Mouse (Mus musculus): Measurements from ENCODE around the gene Xk.
"Not testable (repeated sequence)": the region's sequence is repeated elsewhere in the genome, so short reads cannot be mapped to it uniquely, and the experiment has no call there.

Xk gene

DNA sequence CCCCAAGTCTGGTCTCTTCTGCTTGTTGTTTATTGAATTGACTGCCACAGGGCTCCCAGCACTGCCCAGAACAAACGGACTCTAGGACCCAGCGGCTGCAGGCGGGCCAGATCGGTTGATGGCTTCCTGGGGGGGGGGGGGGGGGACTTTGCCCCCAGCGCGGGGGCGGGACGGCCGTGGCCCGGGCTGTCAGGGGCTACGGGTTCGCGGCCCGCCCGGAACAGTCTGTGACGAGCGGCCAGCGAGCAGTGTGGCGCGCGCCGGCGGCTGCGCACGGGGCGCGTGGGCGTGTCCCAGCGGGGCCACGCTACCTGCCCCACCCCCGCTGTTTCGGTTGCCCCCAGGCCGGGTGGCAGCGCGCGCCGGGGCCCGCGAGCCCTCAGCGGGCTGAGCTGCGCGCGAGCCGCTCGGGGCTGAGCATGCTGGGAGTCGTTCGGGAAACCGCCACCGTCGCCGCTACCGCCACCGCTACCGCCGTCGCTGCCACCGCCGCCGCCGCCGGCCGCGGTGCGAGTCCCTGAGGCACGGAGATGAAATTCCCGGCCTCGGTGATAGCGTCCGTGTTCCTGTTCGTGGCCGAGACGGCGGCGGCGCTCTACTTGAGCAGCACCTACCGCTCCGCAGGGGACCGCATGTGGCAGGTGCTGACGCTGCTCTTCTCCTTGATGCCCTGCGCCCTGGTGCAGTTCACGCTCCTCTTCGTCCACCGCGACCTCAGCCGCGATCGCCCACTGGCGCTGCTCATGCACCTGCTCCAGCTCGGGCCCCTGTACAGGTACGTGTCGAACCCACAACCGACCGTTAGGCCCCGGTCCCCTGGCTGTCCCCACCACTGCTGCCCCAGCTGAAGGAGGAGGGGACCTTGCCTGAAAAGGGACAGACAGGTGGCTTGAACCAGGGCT is at the start of gene Xk:
Gene Xk (plus strand): TSS at position 297 of the 902 bp plus-strand sequence.
- no peak for DNase-seq (ENCODE audit: low spot score)

DNA sequence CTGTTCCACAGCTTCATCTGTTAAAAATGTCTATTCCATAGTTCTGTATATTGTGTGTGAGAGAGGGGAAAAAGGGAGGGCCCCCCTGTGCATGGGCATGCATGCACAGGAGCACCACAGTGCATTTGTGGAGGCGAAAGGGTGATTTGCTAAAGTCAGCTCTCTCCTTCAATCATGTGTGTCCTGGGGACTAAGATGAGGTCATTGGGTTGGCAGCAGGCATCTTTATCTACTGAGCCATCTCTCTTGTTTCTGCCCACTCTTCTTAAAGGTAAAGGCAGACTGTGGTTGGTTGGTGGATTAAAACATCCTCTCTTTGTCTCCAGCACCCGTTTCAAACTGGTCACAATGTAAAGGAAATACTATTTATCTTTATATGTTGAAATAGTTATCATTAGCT is 45.5 kb upstream of the Xk start:
- no peak for DNase-seq (ENCODE audit: low spot score)

DNA sequence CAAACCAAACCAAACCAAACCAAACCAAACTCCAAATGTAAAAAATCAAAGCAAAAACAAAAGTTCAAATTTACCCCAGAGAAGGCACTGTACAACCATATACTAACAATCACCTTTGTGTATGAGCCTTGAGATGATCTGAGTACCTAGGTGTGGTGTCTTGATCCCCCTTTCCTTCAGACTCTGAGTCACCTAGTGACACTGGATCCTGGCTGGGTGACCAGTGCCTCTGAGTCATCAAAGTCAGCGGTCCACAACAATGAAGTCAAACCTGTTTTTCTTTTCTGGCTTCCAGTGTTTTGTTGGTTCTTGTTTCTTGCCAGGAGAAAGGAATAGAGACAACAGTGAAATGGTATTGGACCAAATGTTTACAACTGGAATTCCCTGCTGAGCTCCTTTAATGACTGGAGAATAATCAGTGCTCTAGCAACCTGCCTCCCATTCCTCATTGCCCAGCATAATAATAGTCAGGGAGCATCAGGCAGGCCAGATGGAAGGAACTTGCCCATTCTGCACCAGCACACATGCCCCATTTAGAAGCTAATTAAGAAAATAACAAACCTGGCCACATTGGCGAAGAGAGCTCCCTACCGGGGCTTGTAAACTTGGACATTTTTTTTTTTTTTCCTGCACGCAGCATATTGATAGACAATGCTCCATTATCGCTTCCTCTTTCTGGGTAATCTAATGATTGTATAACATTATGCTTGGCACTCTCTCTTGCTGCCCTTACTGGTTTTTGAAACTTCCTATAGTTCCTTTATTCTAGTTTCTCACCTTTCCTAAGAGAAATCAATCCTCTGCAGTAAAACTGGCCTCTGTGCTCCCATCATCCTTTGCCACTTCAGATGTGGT is 31.6 kb upstream of the Xk start:
- no peak for DNase-seq (ENCODE audit: low spot score)

DNA sequence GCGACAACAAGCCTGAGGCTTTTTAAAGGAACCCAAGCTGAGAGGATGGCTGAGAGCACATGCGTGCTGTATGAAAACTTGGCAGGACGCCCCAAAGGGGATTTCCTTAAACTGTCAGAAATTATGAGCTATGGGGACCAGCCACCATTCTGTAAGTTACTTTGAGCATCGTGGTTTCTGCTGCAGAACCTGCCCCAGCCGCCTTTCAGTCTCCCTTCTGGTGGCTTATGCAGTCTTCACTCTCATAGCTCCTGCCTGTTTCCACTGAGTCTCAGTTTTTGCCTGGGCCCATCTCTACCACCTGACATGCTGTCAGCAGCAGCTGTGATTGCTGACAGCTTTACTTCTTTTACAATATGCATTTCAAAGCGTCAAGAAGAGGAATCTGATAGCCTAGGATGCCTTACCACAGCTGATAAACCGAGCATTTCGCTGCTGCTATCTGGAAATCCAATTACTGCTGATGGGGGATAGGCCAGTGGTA is 29.1 kb upstream of the Xk start:
- no peak for DNase-seq (ENCODE audit: low spot score)

DNA sequence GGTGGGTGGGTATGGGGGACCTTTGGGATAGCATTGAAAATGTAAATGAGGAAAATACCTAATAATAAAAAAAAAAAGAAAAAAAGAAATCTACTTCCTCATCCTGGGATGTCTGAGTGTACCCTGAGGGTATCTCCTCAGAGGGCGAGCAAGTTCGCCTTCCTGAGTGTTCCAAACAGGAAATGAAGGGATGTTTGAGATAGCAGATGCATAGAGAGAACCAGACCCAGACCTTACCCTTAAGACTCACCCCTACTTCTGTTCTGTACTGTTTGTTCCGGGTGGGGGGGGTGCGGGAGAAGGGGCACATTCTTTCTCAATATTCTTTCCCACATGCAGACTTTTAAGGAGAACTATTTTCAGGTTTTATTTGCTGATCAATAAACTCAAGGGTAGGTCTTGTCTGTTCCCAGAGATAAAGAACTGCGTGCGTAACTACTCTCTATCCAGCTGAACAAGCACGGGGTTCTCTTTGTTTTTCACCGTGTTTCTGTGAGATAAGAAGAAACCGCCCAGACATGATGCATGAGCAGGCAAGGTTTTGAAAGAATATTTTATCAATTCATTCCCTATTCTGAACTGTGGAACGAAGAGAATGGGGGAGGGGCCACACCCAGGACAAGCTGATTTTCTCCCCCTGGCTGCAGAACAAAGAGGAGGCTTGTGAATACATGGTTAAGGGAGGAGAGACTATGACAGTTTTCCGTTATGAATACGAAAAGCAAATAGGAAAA is 27.8 kb upstream of the Xk start:
- no peak for DNase-seq (ENCODE audit: low spot score)

DNA sequence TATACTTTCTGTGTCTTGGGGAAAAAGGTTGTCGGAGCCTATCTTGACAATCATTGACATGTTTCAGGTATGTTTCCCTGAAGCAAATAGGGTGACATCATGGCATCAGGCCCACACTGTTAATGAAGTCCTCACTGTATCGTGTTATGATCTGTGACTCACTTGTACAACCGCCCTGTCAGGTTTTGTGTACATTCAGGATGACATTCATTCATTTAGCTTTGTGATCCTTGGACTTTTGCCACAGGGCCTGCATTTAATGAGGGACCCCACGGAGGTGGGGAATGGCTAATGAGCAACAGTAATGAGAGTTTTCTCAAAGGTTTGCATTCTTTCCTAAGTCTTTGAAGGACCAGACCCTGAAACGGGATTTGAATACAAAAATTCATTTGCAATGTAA is 23.6 kb upstream of the Xk start:
- no peak for DNase-seq (ENCODE audit: low spot score)

DNA sequence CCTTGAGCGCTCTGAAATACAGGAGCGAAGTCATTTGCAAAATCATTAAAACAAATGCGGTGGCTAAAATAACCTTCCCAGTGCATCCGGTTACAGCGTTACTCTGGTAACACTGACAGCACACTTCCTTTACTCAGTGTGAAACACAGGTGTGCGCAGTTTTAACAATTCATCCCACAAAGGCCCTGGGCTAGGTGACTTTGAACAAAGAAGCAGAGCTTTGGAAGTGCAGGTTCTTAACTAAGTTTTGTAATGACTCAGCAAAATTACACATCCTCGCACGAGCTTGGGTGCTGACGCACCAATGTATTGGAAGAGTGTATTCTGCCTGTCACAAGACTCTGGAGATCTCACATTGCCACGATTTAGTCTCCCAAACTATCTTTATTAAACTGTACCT is 18.6 kb upstream of the Xk start:
- DNase-seq (ENCODE audit: low spot score) = no peak

DNA sequence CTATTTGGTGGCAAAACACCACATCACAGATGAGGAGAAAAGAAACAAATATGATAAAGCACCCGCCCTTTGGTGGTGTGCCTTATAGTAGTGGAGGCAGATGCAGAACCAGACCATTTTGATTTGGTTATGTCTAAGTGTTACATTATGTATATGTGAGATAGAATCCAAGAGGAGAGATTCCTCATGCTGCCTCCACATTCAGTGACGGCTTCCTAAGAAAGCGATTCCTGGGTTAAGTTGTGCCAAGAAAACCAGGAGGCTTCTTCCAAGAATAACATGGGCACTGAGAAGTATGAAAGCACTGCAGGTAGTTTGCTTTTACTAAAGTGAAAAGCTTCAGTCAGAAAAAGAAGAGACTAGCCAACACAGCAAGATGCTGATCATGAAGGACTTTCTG is 17.7 kb upstream of the Xk start:
- no peak for DNase-seq (ENCODE audit: low spot score)

DNA sequence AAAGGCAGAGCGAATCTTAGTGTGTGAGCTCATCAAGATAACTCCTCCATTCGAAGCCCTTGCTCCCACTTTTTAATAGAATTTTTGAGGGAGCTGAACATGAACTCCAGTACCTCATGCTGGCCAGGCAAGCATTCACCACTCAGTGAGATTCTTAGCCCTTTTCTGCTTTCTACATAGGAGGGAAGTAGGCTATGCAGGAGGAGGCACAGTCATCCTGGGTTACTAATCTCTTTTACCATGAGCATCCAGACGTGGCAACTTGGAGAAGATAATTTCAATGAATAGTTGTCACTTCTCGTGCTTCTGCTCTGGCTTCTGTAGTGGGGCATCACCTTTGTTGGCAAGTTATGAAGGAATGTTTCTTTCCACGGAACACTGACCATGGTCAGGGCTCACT is 15.8 kb upstream of the Xk start, which contains the start of gene Gm14862:
Gene Gm14862 (minus strand): TSS at position 134 of the 400 bp plus-strand sequence.
- no peak for DNase-seq (ENCODE audit: low spot score)

DNA sequence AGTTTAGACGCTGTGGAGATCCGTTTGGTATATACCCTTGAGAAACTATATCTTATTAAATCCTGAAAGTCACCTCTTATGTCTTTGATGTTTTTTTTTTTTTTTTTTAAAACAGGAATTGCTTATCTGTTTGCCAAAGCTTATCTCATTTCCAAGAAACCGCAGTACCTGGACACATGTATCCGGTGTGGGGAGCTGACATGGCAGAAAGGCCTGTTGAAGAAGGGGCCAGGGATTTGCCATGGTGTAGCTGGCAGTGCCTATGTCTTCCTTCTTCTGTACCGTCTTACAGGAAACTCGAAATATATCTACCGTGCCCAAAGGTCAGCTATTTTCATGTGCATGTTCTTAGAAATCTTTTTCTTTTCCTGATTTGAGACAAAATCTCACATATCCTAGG is 14.7 kb upstream of the Xk start:
- no peak for DNase-seq (ENCODE audit: low spot score)

DNA sequence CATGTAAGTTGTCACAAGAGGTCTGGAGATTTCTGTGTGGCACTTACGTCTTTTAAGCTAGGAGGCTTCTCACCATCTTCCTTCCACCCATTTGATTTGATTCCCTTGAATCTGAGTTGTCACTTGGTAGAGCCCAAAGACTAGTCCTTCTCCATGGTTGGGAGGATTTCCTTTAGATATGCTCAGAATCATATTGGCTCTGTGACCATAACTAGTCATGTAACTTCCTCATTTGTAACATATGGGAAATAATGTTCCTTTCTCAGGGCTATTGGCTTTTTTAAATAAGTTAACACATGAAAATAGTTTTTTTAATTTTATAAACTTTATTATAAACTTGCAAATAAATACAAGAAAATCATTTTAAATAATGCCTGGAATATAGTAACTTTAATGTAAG is 13.3 kb upstream of the Xk start:
- DNase-seq (ENCODE audit: low spot score) = no peak

DNA sequence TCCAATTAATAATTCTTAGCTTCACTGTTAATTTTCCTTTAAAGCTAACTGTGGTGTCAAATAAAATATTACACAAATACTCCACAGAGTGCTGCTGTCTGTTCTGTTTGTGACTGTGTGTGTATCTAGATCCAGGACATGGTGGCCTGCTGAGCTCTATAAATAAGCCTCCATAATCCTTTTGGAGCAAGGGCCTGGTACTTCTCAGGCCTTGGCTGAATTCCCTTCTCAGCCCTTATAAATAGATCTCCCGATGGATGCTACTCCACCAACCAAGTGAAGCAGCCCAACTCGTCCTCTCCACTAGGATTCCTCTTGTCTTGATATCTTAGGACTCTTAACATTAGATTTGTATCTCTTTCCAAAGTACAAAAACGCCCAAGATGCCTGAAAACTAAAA is 1.4 kb upstream of the Xk start:
- no peak for DNase-seq (ENCODE audit: low spot score)

DNA sequence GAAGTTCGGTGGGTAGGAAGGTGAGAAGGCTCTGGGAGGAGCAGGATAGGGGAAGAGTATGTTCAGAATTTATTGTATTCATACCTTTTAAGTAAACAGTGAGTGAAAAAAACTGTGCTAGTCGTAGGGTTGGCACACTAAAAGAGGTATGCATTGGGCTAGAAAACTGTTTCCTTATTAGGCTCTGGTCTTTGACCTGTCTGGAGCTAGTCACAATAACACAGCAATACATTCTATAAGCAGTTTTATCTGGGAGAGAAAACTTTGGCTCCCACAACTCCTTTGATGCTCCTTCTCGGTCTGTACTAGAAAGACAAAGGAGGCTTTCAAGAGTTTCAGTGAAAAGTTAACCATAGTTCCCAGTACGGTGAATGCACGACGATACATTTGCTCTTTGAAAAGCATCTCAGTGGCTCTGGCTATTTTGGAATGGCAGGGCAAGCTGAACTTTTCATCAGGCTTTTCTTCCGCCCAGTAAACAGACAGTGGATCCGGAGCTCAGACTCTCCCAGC is 553 bp upstream of the Xk start:
- no peak for DNase-seq (ENCODE audit: low spot score)

DNA sequence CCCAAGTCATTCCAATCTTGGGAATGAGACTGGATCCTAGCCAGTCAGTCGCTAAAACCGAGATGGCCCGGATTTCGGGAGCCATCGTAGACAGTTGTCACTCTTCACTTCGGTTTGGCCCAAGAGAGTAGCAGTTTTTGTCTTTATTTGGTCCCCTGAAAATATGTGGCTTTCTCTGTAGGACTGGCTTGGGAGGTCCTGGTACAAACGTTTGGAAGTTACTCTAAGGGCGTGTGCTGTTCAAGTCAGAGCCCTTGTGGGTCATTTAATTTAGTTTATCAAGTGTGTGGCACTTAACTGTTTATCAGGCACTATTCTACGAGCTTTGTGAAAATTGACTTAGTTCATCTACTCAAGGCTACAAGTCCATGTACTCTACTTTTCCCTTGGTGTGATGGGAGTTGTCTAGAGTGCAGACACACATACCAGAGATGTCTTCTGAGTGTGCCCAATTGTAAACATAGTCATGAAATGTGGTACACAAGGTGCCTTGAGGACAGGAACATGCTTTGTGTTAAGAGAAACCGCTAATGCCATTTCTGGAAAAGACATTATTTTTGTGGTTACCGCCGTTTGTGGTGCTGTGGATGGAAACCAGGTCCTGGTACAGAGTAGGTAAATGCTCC is 934 bp downstream of the Xk start:
- DNase-seq (ENCODE audit: low spot score) = no peak

DNA sequence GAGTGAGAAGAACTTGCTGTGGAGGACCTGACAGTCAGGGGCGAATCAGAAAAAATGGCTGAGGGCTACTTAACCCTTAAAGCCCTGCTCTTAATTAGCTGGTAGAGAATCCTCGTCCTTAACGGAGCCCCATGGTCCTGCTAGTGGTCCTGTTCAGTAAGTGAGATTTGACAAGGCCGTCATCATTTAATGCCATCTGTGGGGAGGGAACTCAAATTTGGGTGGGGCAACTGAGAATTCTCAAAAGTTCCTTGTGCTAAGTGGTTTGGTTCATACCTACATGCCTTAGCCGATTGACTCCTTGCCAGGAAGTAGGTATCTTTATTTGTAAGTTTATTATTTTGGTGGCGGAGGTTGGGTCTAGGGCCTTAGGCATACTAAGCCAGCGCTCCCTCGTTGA is 1.8 kb downstream of the Xk start:
- DNase-seq (ENCODE audit: low spot score) = no peak

DNA sequence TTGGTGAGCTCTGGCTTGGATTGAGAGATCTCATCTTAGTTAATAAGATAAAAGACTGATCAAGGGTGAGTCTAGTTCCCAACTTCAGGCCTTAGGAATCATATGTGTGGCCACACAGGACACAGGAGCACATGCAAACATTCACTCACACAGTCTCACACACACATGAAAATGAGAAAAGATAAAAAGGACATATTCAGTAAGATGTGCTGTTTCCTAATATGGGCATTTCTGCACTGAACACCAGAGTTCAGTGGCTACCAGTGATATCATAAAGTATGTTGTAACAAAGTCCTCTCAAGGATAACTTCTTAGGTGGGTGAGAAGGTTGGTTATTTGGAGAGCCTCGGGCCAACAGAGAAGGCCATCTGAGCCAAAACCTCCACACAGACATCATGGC is 10.9 kb downstream of the Xk start, which contains the start of gene H2al1m:
Gene H2al1m (plus strand): TSS at position 301 of the 400 bp plus-strand sequence.
- DNase-seq (ENCODE audit: low spot score) = not testable (repeated sequence)

DNA sequence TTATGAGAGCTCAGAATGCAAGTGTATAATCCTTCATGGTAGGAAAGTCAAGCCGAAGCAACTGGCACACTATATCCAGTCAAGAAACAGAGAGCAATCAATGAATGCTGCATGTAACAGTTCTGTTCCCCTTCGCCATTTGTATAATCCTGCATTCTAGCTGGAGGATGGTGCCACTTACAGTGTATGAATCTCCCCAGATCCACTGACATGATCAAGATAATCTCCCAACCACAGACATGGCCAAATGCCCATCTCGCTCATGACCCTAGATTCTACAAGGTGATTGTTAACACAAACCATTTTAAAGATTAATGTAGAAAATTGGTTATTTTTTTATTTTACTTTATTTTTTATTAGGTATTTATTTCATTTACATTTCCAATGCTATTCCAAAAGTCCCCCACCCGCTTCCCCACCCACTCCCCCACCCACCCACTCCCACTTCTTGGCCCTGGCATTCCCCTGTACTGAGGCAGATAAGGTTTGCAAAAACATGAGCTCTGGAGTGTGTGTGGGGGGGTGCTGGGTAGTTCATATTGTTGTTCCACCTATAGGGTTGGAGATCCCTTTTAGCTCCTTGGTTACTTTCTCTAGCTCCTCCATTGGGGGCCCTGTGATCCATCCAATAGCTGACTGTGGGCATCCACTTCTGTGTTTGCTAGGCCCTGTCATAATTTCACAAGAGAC is 20.7 kb downstream of the Xk start:
- DNase-seq (ENCODE audit: low spot score) = not testable (repeated sequence)

DNA sequence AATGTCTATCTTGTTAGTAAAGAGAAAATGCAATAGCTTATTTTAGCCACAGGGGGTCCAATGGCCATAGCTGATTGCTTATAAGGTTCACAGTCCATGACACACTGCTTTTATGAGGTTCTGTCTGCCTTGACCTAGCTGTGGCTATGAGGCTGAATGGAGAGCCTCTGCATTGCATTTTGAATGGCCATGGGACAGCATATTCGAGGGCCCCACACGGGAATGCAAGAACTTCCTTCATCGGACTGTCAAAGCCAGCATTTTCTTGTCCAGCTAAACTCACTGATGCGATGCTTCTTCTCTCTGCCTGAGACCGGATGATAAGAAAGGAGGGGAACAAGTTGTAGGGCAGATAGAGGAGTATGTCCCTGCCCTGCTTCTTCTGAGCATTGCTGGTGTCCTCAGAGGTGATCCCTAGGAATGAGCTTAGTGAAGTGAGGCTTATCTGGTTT is 25.9 kb downstream of the Xk start:
- DNase-seq (ENCODE audit: low spot score) = no peak

DNA sequence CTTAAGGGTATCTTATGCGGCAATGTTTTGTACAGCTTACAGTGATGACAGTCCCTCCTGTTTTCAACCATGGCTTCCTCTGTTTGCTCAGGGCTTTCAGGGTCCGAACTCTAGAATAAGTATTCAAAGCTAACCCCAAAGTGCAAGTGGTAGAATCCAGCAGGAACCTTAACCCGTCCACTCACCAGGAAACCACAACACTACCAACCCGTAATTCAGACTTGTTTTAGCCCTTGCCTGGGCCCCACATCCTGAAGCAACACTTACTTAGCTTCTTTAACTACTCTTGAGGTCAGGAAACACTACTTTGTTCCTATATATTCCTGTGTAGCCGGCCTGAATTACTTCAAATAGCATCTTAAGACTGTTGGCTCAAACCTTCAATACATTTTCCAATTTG is 30.2 kb downstream of the Xk start:
- no peak for DNase-seq (ENCODE audit: low spot score)

DNA sequence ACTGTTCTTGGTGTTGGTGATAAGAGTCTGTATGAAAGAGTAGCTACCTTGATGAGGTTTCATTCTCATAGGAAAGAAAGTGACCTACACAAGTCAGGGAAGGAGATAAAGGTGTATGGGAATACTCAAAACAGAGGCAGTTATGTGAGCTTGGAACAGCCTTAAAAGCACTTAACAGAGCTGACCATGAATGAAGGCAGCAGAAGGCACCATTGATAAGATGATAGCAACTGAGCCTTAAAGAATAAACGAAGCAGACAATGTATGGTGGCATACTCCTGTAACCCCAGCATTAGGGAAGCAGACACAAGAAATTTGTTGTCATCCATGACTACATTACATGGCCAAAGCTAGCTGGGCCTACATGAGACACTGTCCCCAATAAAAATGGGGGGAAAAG is 30.9 kb downstream of the Xk start:
- no peak for DNase-seq (ENCODE audit: low spot score)

DNA sequence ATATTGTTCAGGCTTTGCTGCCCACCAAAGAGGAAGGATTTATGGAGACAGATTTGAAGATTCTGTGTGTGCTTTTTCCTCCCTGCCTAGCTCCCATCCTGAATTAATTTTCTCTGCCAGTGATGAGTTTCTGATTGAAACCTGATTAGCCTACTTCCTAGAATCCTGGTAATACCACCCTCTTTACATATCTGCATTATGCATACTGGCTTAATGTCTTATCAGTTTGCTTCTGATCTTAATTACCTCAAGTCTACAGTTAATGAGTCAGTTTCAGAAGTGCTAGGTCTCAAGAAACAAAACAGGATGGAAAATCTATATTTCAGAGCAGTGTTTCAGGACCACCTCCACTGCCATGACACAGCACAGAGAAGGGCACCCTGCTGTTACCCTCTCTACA is 43.9 kb downstream of the Xk start:
- not testable (repeated sequence) for DNase-seq (ENCODE audit: low spot score)

Measured in layer of hippocampus, adult 9-10 months (tissue).